Mouse (Mus musculus) neutrophil, adult 59 days (primary cell): ENCODE results near the gene Psme4. TPM values are rescaled to one million over a fixed set of nuclear protein-coding genes. Genes with fewer than 3 reads are reported as not detected.

ENCODE experiments used
- total RNA-seq, 2 experiments: library from RNA; stranded (reverse); gene quantifications; 1 replicate in 1 of 2; 2 replicates in 1 of 2; pipeline ENCODE4 v1.2.4; 2023

The Psme4 gene
- total RNA-seq: 10 to 100 TPM; 51.2 to 51.7 TPM

GRCm38 (mm10) chr11:30771267-30771903 is at the start of gene Psme4:
Psme4 (plus strand) TSS chr11:30771726.

GRCm38 (mm10) chr11:30885171-30885871 is 113.8 kb downstream of the Psme4 start, which contains the start of the genes Gpr75 and Asb3:
Gpr75 (plus strand) TSS chr11:30885358.
Asb3 (plus strand) TSS chr11:30885416.

Other genes with a start within 250 kb of the Psme4 start
- 1 to 10 TPM in 1 of 2 experiments, under 1 TPM in 1; 0.77 to 1.3 TPM for gene Acyp2, start 122.1 kb upstream of the Psme4 start, total RNA-seq
- under 1 TPM in 1 of 2 experiments, not detected in 1; 0.16 TPM for gene Gpr75, start 113.6 kb downstream of the Psme4 start, total RNA-seq
- gene Asb3, start 113.7 kb downstream of the Psme4 start, total RNA-seq: 10 to 100 TPM; 12.5 to 12.6 TPM
- 10 to 100 TPM; 19.3 to 20.1 TPM for gene Erlec1, start 182.6 kb downstream of the Psme4 start, total RNA-seq
- 1 to 10 TPM; 3.1 to 4.0 TPM for gene Chac2, start 214.6 kb downstream of the Psme4 start, total RNA-seq